ENCODE assay signal across 7 mouse cellular contexts in genomic region chr15:41155169-41155638, GRCm38 (mm10).
DNase-seq lines count a peak whose midpoint lies in the region; ATAC-seq and TF ChIP-seq lines count a peak whose summit lies in the region.

No protein-coding gene starts in this region.

- peaks cover 8 to 9% of the 10 kb centered on the region in 2 experiments for H3K4me1 ChIP-seq in CH12.LX (ENCODE audit: control insufficient read depth in 1 of 2, insufficient read depth in 2 of 2)
- peaks cover 16% of the 10 kb centered on the region for H3K4me1 ChIP-seq in forebrain, embryonic 10.5 days
- H3K4me1 ChIP-seq in hindbrain, embryonic 16.5 days (ENCODE audit: control insufficient read depth, insufficient read depth, low read depth, low read length) = peaks cover 8% of the 10 kb centered on the region
- H3K4me1 ChIP-seq in liver, embryonic 13.5 days (replicated peaks) = no peaks in the 10 kb centered on the region

- no peaks in the 10 kb centered on the region for H3K36me3 ChIP-seq in CH12.LX (replicated peaks in 1 of 2; ENCODE audit: control insufficient read depth in 1 of 2, insufficient read depth in 1 of 2, low read length in 1 of 2)
- no peaks in the 10 kb centered on the region for H3K36me3 ChIP-seq in forebrain, embryonic 10.5 days (replicated peaks)
- no peaks in the 10 kb centered on the region for H3K36me3 ChIP-seq in hindbrain, embryonic 16.5 days (ENCODE audit: control insufficient read depth, insufficient read depth, low read length)
- no peaks in the 10 kb centered on the region for H3K36me3 ChIP-seq in liver, embryonic 13.5 days

- TF ChIP-seq POLR2A in CH12.LX (IDR thresholded peaks at IDR 0.05; ENCODE audit: low read depth, low read length) = no peak

- TF ChIP-seq EP300 in CH12.LX (IDR thresholded peaks at IDR 0.05; ENCODE audit: low read length) = no peak

- ATAC-seq in hindbrain, embryonic 16.5 days = peak; percentile 87
- ATAC-seq in liver, embryonic 13.5 days (ENCODE audit: low read depth) = no peak

- H3K4me3 ChIP-seq in CH12.LX (replicated peaks in 1 of 3; ENCODE audit: low read depth in 2 of 3, low read length in 2 of 3, poor library complexity in 1 of 3) = no peak overlapping the region
- H3K4me3 ChIP-seq in forebrain, embryonic 10.5 days = peak overlapping the region; percentile 38
- H3K4me3 ChIP-seq in hindbrain, embryonic 16.5 days (ENCODE audit: low read length) = peak overlapping the region; percentile 33
- H3K4me3 ChIP-seq in liver, embryonic 13.5 days (replicated peaks) = 0 out of 2 replicates have a peak overlapping the region, but pooled peaks have one; percentile 10

- in situ Hi-C loops in CH12.LX (cut with MboI; ENCODE audit: low pct_ligation_motif_present, low pct_unique_long_range_greater_than_20kb, low sequenced_read_pairs) = loop anchor here (25.0 kb wide), 3 partner anchors 157 to 807 kb away; no protein-coding TSS in a partner anchor

- H3K27ac ChIP-seq in CH12.LX (ENCODE audit: insufficient read depth, low read depth) = no peak overlapping the region
- H3K27ac ChIP-seq in forebrain, embryonic 10.5 days = peak overlapping the region; percentile 74
- H3K27ac ChIP-seq in hindbrain, embryonic 16.5 days (ENCODE audit: low read depth, low read length) = peak overlapping the region; percentile 51; the same call in 1 of the 2 replicates
- no peak overlapping the region for H3K27ac ChIP-seq in liver, embryonic 13.5 days

- H3K4me2 ChIP-seq in CH12.LX (ENCODE audit: insufficient read depth, low read depth, poor library complexity, severe bottlenecking) = peak overlapping the region; percentile 74; the same call in 1 of the 2 replicates
- H3K4me2 ChIP-seq in hindbrain, embryonic 16.5 days (ENCODE audit: low read length) = peak overlapping the region; percentile 65
- peak overlapping the region; percentile 49 for H3K4me2 ChIP-seq in liver, embryonic 13.5 days

- dilution Hi-C loops in CH12.LX (cut with MboI; ENCODE audit: extremely low pct_ligation_motif_present, extremely low pct_unique_long_range_greater_than_20kb, low sequenced_read_pairs) = no loop called here

- H3K9me3 ChIP-seq in CH12.LX (replicated peaks; ENCODE audit: low read length) = no peaks in the 10 kb centered on the region
- H3K9me3 ChIP-seq in forebrain, embryonic 10.5 days = no peaks in the 10 kb centered on the region
- no peaks in the 10 kb centered on the region for H3K9me3 ChIP-seq in hindbrain, embryonic 16.5 days (ENCODE audit: control insufficient read depth, low read length)
- no peaks in the 10 kb centered on the region for H3K9me3 ChIP-seq in liver, embryonic 13.5 days (replicated peaks)

- no peak for TF ChIP-seq RAD21 in CH12.LX (IDR thresholded peaks at IDR 0.05; ENCODE audit: low read depth, low read length)

- H3K9ac ChIP-seq in CH12.LX (ENCODE audit: insufficient read depth, low read depth) = no peak overlapping the region
- H3K9ac ChIP-seq in hindbrain, embryonic 16.5 days (ENCODE audit: low read depth, low read length) = peak overlapping the region; percentile 57
- H3K9ac ChIP-seq in liver, embryonic 13.5 days = no peak overlapping the region

- H3K27me3 ChIP-seq in CH12.LX (replicated peaks) = no peaks in the 10 kb centered on the region
- no peaks in the 10 kb centered on the region for H3K27me3 ChIP-seq in forebrain, embryonic 10.5 days (ENCODE audit: poor library complexity, severe bottlenecking)
- no peaks in the 10 kb centered on the region for H3K27me3 ChIP-seq in hindbrain, embryonic 16.5 days (replicated peaks; ENCODE audit: control insufficient read depth, insufficient read depth, low read length)
- no peaks in the 10 kb centered on the region for H3K27me3 ChIP-seq in liver, embryonic 13.5 days

- no peaks in the 10 kb centered on the region for H3K79me2 ChIP-seq in CH12.LX (replicated peaks; ENCODE audit: control insufficient read depth, extremely low read depth, insufficient read depth, poor library complexity, severe bottlenecking)

- DNase-seq in CH12.LX (ENCODE audit: extremely low read depth) (no peak), ES-CJ7 (ENCODE audit: low read depth, low spot score) (peak; percentile 19)
- peak; percentile 27 for DNase-seq in forebrain, embryonic 10.5 days (ENCODE audit: extremely low spot score, low spot score)
- no peak for DNase-seq in liver, embryonic 13.5 days
- peak; percentile 23 for DNase-seq in right cerebral cortex, postnatal 4 days
- no peak for DNase-seq in spleen, postnatal 36 days (ENCODE audit: low spot score in 2 of 2)

- 3% methylated on average over 16 of the region's 16 CpGs for WGBS in forebrain, embryonic 10.5 days
- 5% methylated on average over 16 of the region's 16 CpGs for WGBS in hindbrain, embryonic 16.5 days
- WGBS in liver, embryonic 13.5 days (ENCODE audit: insufficient replicate concordance) = 19% methylated on average over 16 of the region's 16 CpGs

- no peak for TF ChIP-seq CTCF in CH12.LX (conservative IDR thresholded peaks at IDR 0.05 in 1 of 2, IDR thresholded peaks at IDR 0.05 in 1 of 2; ENCODE audit: low read depth in 2 of 2, low read length in 2 of 2)

TF ChIP-seq in CH12.LX, 34 proteins besides CTCF, POLR2A, EP300 and RAD21:
- no peak for TF ChIP-seq MAZ (IDR thresholded peaks at IDR 0.05; ENCODE audit: low read depth, low read length)
- no peak for TF ChIP-seq MYC (IDR thresholded peaks at IDR 0.05; ENCODE audit: low read depth, low read length)
- TF ChIP-seq NELFE (IDR thresholded peaks at IDR 0.05; ENCODE audit: low read depth, low read length) = no peak
- TF ChIP-seq MXI1 (IDR thresholded peaks at IDR 0.05; ENCODE audit: low read depth, low read length) = no peak
- no peak for TF ChIP-seq IRF4 (IDR thresholded peaks at IDR 0.05; ENCODE audit: low read depth, low read length)
- no peak for TF ChIP-seq E2F4 (IDR thresholded peaks at IDR 0.05; ENCODE audit: insufficient replicate concordance, low read depth, low read length)
- TF ChIP-seq TCF12 (IDR thresholded peaks at IDR 0.05; ENCODE audit: low read depth, low read length) = no peak
- TF ChIP-seq MAFK (IDR thresholded peaks at IDR 0.05; ENCODE audit: insufficient replicate concordance, low read length) = no peak
- TF ChIP-seq JUN (IDR thresholded peaks at IDR 0.05; ENCODE audit: insufficient read depth, low read depth, low read length) = no peak
- TF ChIP-seq SMC3 (IDR thresholded peaks at IDR 0.05; ENCODE audit: low read depth, low read length) = no peak
- TF ChIP-seq CHD1 (IDR thresholded peaks at IDR 0.05; ENCODE audit: low read depth, low read length) = no peak
- no peak for TF ChIP-seq TBP (conservative IDR thresholded peaks at IDR 0.05; ENCODE audit: low read depth, low read length)
- TF ChIP-seq PAX5 (IDR thresholded peaks at IDR 0.05; ENCODE audit: low read length) = no peak
- no peak for TF ChIP-seq CHD2 (IDR thresholded peaks at IDR 0.05; ENCODE audit: low read length)

Comparison
In these comparisons a context has a peak if more than half of its experiments do, and no peak if none do; other contexts are left out.
1. DNase-seq: peak in ES-CJ7 (single experiment), forebrain, embryonic 10.5 days (single experiment) and right cerebral cortex, postnatal 4 days (single experiment); none in CH12.LX (single experiment), liver, embryonic 13.5 days (single experiment) and spleen, postnatal 36 days (0 of 2).
2. H3K27ac ChIP-seq: peak in forebrain, embryonic 10.5 days (single experiment) and hindbrain, embryonic 16.5 days (single experiment); none in CH12.LX (single experiment) and liver, embryonic 13.5 days (single experiment).
3. H3K4me3 ChIP-seq: peak in forebrain, embryonic 10.5 days (single experiment), hindbrain, embryonic 16.5 days (single experiment) and liver, embryonic 13.5 days (single experiment); none in CH12.LX (0 of 3).
4. Peak in every context shown above with its lines, with median percentiles within 50 percentile points of each other: H3K4me2 ChIP-seq.